Comparison of ENCODE assay signal across 10 mouse cellular contexts in genomic region chr7:27249928-27250327, GRCm38 (mm10).
"Had no signal": no experiment of that assay in that cellular context is flagged by ENCODE, and none has a peak within 500 bp of the region (broad histone marks: within the 10 kb centered on the region; RNA-seq: fewer than 3 reads in every experiment).

No protein-coding gene starts in this region.

- ATAC-seq: midbrain, embryonic 13.5 days had no signal

- H3K4me1 ChIP-seq: midbrain, embryonic 13.5 days; neural tube, embryonic 15.5 days had no signal

- H3K27me3 ChIP-seq: liver, embryonic 13.5 days; midbrain, embryonic 13.5 days; neural tube, embryonic 15.5 days had no signal

- DNase-seq: layer of hippocampus, adult 9-11 months; layer of hippocampus, postnatal 36 days; liver, embryonic 13.5 days; lung, adult 18-20 months; right cerebral cortex, adult 18-20 months; right cerebral cortex, postnatal 25 days had no signal

- H3K9me3 ChIP-seq: liver, embryonic 13.5 days; midbrain, embryonic 13.5 days; neural tube, embryonic 15.5 days had no signal

- H3K27ac ChIP-seq: kidney, postnatal 0 days; liver, embryonic 13.5 days; midbrain, embryonic 13.5 days; neural tube, embryonic 15.5 days had no signal

- H3K4me3 ChIP-seq: liver, embryonic 13.5 days; midbrain, embryonic 13.5 days; myocyte; neural tube, embryonic 15.5 days had no signal

- H3K4me2 ChIP-seq: liver, embryonic 13.5 days; midbrain, embryonic 13.5 days; neural tube, embryonic 15.5 days had no signal

- H3K9ac ChIP-seq: liver, embryonic 13.5 days; midbrain, embryonic 13.5 days; neural tube, embryonic 15.5 days had no signal
